Mouse (Mus musculus) embryonic facial prominence, embryonic 13.5 days (tissue): ENCODE measurements around the gene Pcyox1. TPM values are rescaled to one million over a fixed set of nuclear protein-coding genes. Genes with fewer than 3 reads are reported as not detected.
"Not testable (repeated sequence)": the region's sequence is repeated elsewhere in the genome, so short reads cannot be mapped to it uniquely, and the experiment has no call there.

Experiments used
- ATAC-seq: fragments of 200-750 bp; cut with Nextera tagmentation; 2 replicates; pipeline ENCODE4 v1.8.0; 2017; ENCODE audit warnings: low read depth; ENCODE audit not compliant: insufficient number of reproducible peaks, insufficient read depth, low FRiP score, low TSS enrichment
- H3K27ac ChIP-seq: fragments of 300-500 bp; sonication (generic); 2 replicates; pipeline ENCODE4 v1.5.1; 2015; ENCODE audit warnings: moderate library complexity, mild to moderate bottlenecking, inconsistent platforms
- H3K27me3 ChIP-seq: fragments of 300-500 bp; sonication (generic); 2 replicates; pipeline ENCODE4 v1.6.1; 2015; ENCODE audit warnings: mild to moderate bottlenecking, inconsistent platforms
- H3K36me3 ChIP-seq: fragments of 300-500 bp; sonication (generic); 2 replicates; pipeline ENCODE4 v1.6.1; 2015; ENCODE audit warnings: mild to moderate bottlenecking, inconsistent platforms
- H3K4me1 ChIP-seq: fragments of 300-500 bp; sonication (generic); 2 replicates; pipeline ENCODE4 v1.6.1; 2015; ENCODE audit warnings: inconsistent platforms
- H3K4me2 ChIP-seq: fragments of 300-500 bp; sonication (generic); 2 replicates; pipeline ENCODE4 v1.6.1; 2015; ENCODE audit warnings: moderate library complexity, mild to moderate bottlenecking, inconsistent platforms
- H3K4me3 ChIP-seq: fragments of 300-500 bp; sonication (generic); 2 replicates; pipeline ENCODE4 v1.5.1; 2015; ENCODE audit warnings: mild to moderate bottlenecking, inconsistent platforms
- H3K9ac ChIP-seq: fragments of 300-500 bp; sonication (generic); 2 replicates; pipeline ENCODE4 v1.6.1; 2015; ENCODE audit warnings: mild to moderate bottlenecking, inconsistent platforms
- H3K9me3 ChIP-seq: fragments of 300-500 bp; sonication (generic); 2 replicates; pipeline ENCODE4 v1.6.1; 2016; ENCODE audit warnings: inconsistent platforms
- WGBS: fragments of 180-500 bp; shearing (Covaris S2); methylation state at CpG from one replicate; pipeline ENCODE4 v1.1.7; 2015; ENCODE audit warnings: mixed read lengths; 5-methylcytosine and 5-hydroxymethylcytosine counted together
- polyA plus RNA-seq: library from polyadenylated mRNA; unstranded; fragments of >200 nt; fragmentation: Nextera tagmentation; extraction: Ambion mirVana; gene quantifications from 2 replicates; pipeline ENCODE4 v1.2.1, GENCODE M21; 2015

Gene Pcyox1
- polyA plus RNA-seq, 1 experiment from 2014 or later: 80.4 TPM

DNA sequence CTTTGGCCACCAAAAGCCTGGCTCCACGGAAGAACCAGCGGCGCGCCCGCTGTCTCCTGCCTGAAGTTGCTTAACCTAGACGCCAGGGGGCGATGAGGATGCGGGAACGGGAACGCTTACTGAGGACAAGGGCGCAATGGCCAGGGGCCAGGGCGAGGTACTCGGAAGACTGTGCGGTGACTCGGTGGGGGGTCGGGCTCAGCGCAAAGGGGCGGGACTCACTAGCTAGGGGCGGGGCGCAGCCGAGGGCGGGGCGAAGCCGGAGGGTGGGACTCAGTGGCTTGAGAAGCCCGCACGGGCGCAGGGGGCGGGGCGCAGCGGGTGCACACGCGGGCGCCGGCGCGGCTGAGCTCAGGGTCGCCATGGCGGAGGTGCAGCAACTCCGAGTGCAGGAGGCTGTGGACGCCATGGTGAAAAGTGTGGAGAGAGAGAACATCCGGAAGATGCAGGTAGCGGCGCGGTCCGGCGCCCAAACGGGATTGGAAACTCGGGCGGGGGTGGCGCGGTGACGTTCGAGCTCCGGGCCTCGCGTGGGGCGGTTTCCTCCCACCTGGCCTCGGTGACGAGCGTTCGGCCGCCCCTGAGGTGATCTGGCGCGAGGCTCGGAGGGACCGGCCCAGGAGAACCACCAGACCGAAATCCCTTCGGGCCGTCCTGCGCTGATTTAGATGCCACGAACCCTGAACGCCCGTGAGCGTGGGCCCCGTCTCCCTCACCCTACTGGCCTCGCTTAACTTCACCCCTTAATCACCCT lies 31.4 kb downstream of the Pcyox1 start, which contains the start of gene Fam136a:
Gene Fam136a (plus strand): TSS at position 276 of the 754 bp plus-strand sequence.
- peaks cover 17% of the 10 kb centered on the region for H3K36me3 ChIP-seq
- no peaks in the 10 kb centered on the region for H3K9me3 ChIP-seq
- under 1% methylated on average over 76 of the region's 76 CpGs for WGBS
- peak within 1 kb of the TSS; percentile 69 for H3K4me3 ChIP-seq
- no peaks in the 10 kb centered on the region for H3K27me3 ChIP-seq
- peak within 1 kb of the TSS; percentile 93 for H3K4me2 ChIP-seq
- peak within 1 kb of the TSS; percentile 65 for H3K27ac ChIP-seq
- H3K4me1 ChIP-seq: peaks cover 12% of the 10 kb centered on the region
- H3K9ac ChIP-seq: peak within 1 kb of the TSS; percentile 85
- peak; percentile 92 for ATAC-seq

DNA sequence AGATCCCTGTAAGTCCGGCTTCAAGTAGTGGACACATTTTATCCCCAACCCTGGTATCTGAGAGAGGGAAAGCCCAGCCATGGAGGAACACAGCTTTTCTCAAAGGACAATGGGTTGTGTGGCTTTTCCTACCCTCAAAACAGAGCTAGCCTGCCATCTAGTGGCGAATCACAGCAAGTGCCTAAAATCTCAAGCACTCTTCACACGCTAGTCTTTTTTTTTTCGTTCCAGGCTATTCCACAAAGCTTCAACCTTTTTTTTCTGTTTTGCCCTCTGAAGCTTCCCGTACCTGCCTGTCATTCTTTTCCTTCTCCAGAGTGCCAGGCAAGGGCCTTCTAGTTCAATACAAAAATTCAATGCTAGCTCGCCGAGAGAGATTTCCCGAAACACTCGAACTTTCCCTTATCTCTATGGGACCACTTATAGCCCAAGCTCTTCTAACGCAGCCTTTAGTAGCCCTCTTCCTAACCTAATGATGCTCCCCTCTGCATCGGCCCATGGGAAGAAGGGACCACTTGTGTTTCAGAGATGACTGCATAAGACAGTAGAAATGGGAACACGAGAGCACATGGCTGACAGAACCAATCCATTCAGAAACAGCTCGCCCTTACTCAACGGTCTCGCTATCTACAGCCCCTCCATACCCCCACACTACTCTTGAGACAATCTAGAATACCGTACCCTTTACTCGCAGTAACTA lies 32.4 kb downstream of the Pcyox1 start:
- Histone ChIP-seq H3K27me3 (no peaks in the 10 kb centered on the region), H3K4me1 (peaks cover 9% of the 10 kb centered on the region), H3K9ac (peak overlapping the region; percentile 85), H3K4me2 (peak overlapping the region; percentile 93), H3K9me3 (no peaks in the 10 kb centered on the region), H3K4me3 (peak overlapping the region; percentile 69), H3K27ac (peak overlapping the region; percentile 33; the same call in 1 of the 2 replicates), H3K36me3 (peaks cover 16% of the 10 kb centered on the region)
- ATAC-seq: peak; percentile 34; the same call in 1 of the 2 replicates
- WGBS: 4% methylated on average over 17 of the region's 17 CpGs

DNA sequence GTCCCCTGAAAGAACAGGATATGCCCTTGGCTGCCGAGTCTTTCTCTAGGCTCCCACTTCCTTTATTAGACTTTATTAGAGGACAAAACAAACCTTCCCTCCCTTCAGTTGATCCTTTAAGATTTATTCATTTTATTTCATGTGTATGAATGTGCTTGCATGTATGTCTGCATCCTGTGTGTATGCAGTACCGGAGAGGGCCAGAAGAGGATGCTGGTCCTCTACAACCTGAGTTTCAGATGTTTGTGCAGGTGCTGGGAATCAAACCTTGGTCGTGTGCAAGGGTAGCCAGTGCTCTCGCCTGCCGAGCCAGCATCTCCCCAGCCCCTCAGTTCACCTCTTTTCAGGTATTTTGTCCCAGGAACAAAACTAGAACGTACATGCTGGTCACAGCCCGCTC lies 35.6 kb downstream of the Pcyox1 start:
- no peaks in the 10 kb centered on the region for H3K27me3 ChIP-seq
- H3K9me3 ChIP-seq: no peaks in the 10 kb centered on the region
- no peaks in the 10 kb centered on the region for H3K36me3 ChIP-seq
- H3K9ac ChIP-seq: no peak overlapping the region
- peaks cover 4% of the 10 kb centered on the region for H3K4me1 ChIP-seq
- no peak for ATAC-seq
- H3K4me3 ChIP-seq: no peak overlapping the region
- no peak overlapping the region for H3K4me2 ChIP-seq
- WGBS: 88% methylated on average over 7 of the region's 7 CpGs
- no peak overlapping the region for H3K27ac ChIP-seq

DNA sequence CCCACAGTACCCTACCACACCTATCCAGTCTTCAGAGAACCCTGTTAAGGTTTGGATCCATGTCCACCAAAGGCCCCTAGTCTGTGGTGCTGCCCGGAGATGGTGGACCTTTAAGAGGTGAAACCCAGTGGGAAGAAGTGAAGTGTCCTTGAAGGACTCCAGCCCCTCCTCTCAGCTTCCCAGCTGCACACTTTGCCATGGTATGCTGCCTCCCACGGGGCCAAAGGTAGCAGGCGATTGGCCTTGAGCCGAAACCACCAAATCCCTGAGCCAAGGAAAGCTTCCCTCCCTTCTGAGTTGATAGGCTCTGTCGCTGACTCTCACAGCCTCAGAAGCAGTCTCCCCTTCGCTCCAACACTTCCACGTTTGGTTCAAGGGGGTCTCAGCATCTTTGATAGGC lies 36.3 kb downstream of the Pcyox1 start:
- no peak for ATAC-seq
- Histone ChIP-seq H3K27me3 (no peaks in the 10 kb centered on the region), H3K4me2 (no peak overlapping the region), H3K4me3 (no peak overlapping the region), H3K4me1 (no peaks in the 10 kb centered on the region), H3K36me3 (no peaks in the 10 kb centered on the region), H3K9ac (no peak overlapping the region), H3K27ac (no peak overlapping the region), H3K9me3 (no peaks in the 10 kb centered on the region)
- WGBS: 69% methylated on average over 7 of the region's 7 CpGs

DNA sequence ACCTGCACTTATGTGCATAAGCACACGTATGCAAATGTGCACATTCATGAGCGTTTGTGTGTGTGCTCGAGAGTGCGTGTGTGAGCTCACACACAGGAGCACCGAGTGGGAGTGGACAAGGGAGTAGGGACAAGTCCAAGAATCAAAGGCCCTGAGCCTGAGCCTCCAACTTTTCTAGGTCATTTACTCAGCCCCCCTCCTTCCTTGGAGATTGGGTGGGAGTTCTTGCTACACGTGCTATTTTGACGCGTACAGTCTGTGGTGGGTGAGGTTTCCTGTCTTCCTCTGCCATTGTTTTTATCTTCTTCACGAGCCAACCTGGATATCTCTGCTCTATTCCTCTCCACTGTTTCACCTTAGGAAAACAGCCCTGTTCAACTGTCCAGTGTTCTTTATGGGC lies 40.0 kb downstream of the Pcyox1 start:
- no peaks in the 10 kb centered on the region for H3K36me3 ChIP-seq
- H3K27me3 ChIP-seq: no peaks in the 10 kb centered on the region
- H3K9me3 ChIP-seq: no peaks in the 10 kb centered on the region
- H3K9ac ChIP-seq: no peak overlapping the region
- ATAC-seq: no peak
- 78% methylated on average over 9 of the region's 9 CpGs for WGBS
- no peak overlapping the region for H3K27ac ChIP-seq
- no peak overlapping the region for H3K4me3 ChIP-seq
- H3K4me1 ChIP-seq: no peaks in the 10 kb centered on the region
- no peak overlapping the region for H3K4me2 ChIP-seq

DNA sequence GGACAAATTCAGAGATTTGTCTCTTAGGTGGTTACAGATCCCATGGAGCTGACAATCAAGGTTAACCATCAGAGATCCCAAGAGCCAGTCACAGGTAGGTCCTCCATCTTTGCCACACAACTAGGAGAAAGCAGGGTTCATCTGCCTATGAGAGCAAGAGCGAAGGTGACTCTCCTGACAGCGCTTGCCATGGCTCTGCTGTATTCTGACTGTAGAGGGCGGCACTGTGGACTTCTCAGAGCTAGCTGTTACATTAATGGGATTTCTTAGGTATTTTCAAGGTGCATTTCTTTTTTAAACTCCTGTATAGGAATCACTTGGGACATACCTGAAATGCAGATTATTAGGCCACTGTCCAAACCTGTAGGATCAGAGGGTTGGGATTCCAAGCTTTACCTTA lies 42.0 kb downstream of the Pcyox1 start:
- no peak overlapping the region for H3K9ac ChIP-seq
- no peak overlapping the region for H3K4me2 ChIP-seq
- 52% methylated on average over 3 of the region's 3 CpGs for WGBS
- no peak overlapping the region for H3K27ac ChIP-seq
- no peak for ATAC-seq
- H3K4me3 ChIP-seq: no peak overlapping the region
- no peaks in the 10 kb centered on the region for H3K4me1 ChIP-seq
- H3K27me3 ChIP-seq: no peaks in the 10 kb centered on the region
- no peaks in the 10 kb centered on the region for H3K36me3 ChIP-seq
- H3K9me3 ChIP-seq: no peaks in the 10 kb centered on the region

DNA sequence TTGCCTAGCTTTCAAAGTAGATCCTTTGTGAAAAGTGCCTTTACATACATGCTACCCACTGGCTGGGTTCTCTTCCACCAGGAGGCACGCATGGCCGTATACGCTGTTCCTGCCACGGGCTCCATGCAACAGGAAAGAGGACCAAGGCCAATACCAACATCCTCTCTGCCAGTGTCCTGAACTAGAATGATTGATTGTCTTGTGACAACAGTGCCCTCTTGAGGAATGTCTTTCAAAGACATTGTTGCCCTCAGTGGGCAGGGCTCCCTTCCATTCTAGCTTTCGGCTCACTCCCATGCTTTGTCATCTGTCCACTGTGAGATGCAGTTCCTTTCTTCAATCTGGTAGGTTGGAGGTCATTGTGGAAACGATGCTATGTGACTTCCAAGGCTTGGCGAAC lies 47.7 kb downstream of the Pcyox1 start:
- no peaks in the 10 kb centered on the region for H3K36me3 ChIP-seq
- no peak overlapping the region for H3K9ac ChIP-seq
- H3K4me1 ChIP-seq: no peaks in the 10 kb centered on the region
- no peak overlapping the region for H3K27ac ChIP-seq
- no peaks in the 10 kb centered on the region for H3K9me3 ChIP-seq
- no peak for ATAC-seq
- H3K27me3 ChIP-seq: no peaks in the 10 kb centered on the region
- H3K4me3 ChIP-seq: no peak overlapping the region
- no peak overlapping the region for H3K4me2 ChIP-seq
- 57% methylated on average over 7 of the region's 7 CpGs for WGBS

DNA sequence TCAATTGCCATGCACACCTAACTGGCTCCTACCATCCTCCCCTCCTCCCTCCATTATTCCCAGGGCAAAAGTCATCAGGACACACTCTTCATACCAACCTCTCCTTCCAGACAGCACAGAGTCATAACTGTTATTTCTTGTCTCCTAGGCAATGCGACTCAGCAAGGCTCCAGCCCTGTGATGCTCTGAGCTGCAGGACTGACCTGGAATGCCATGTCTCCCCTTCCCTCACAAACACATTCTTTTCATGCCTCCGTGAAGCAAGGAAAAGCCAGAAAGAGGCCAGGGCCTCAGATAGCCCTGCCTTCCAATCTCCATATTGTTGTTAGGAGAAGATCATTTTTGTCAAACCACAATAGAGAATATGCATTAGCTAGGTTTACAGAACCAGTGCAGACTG lies 50.9 kb downstream of the Pcyox1 start:
- H3K36me3 ChIP-seq: no peaks in the 10 kb centered on the region
- WGBS: 45% methylated on average over 2 of the region's 2 CpGs
- no peaks in the 10 kb centered on the region for H3K27me3 ChIP-seq
- H3K9ac ChIP-seq: no peak overlapping the region
- no peak overlapping the region for H3K4me3 ChIP-seq
- H3K4me2 ChIP-seq: no peak overlapping the region
- peaks cover 5% of the 10 kb centered on the region for H3K4me1 ChIP-seq
- no peaks in the 10 kb centered on the region for H3K9me3 ChIP-seq
- ATAC-seq: no peak
- no peak overlapping the region for H3K27ac ChIP-seq

DNA sequence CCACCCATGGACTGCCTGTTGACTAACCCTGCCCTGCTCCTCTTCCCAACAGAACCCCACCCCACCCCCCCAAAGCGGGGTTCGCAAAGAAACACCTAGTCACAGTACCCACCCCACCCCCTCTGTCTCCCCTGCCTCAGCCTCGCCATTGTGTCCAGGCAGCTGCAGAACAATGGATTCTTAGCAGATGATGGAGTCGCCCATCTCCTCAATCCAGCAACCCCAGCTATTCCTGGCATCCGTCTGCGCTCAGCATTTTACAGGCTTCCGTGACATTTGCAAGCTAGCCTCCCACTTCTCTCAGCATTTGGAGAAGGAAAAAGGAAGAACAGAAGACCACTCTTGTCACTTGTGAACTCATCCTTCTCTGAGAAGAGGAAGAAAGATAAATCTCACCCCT lies 53.3 kb downstream of the Pcyox1 start:
- Histone ChIP-seq H3K36me3 (no peaks in the 10 kb centered on the region), H3K27ac (no peak overlapping the region), H3K4me1 (peaks cover 5% of the 10 kb centered on the region), H3K4me2 (peak overlapping the region; percentile 33), H3K27me3 (no peaks in the 10 kb centered on the region), H3K9ac (0 out of 2 replicates have a peak overlapping the region, but pooled peaks have one; percentile 17), H3K9me3 (no peaks in the 10 kb centered on the region), H3K4me3 (no peak overlapping the region)
- no peak for ATAC-seq
- 20% methylated on average over 7 of the region's 7 CpGs for WGBS

DNA sequence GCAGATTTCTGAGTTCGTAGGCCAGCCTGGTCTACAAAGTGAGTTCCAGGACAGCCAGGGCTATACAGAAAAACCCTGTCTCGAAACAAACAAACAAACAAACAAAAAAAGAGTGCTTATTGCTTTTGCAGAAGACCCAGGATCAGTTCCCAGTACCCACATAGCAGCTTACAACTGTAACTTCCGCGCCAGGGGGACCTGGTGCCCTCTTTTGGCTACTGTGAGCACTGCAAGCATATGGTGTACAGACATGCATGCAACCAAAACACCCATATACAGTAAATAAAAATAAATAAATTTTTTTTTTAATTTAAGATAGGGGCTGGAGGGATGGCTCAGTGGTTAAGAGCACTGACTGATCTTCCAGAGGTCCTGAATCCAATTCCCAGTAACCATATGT lies 60.6 kb downstream of the Pcyox1 start:
- H3K27me3 ChIP-seq, H3K4me2 ChIP-seq, H3K9me3 ChIP-seq, H3K9ac ChIP-seq, H3K27ac ChIP-seq, H3K4me1 ChIP-seq, H3K36me3 ChIP-seq, ATAC-seq, H3K4me3 ChIP-seq: not testable (repeated sequence)
- WGBS: 89% methylated on average over 4 of the region's 4 CpGs
